Mouse (Mus musculus) lung, postnatal 0 days (tissue): Measurements from ENCODE around the gene Fkbp7. TPM values are rescaled to one million over a fixed set of nuclear protein-coding genes. Genes with fewer than 3 reads are reported as not detected.
A peak's percentile ranks its signal among the peaks of the same experiment; 100 is the strongest.

Source experiments
- ATAC-seq: fragments of 200-750 bp; cut with Nextera tagmentation; 2 replicates; pipeline ENCODE4 v1.8.0; 2017; ENCODE audit warnings: moderate library complexity
- DNase-seq: peaks from one replicate; pipeline ENCODE4 v3.0.0-alpha.2; 2016; ENCODE audit warnings: low spot score
- H3K27ac ChIP-seq: fragments of 300-500 bp; sonication (generic); 2 replicates; pipeline ENCODE4 v1.5.1; 2014; ENCODE audit warnings: antibody characterized with exemption, mild to moderate bottlenecking, low read length, mixed read lengths
- H3K27me3 ChIP-seq: fragments of 300-500 bp; sonication (generic); replicated peaks from 2 replicates; pipeline ENCODE4 v1.6.1; 2014; ENCODE audit warnings: low read length, mixed read lengths; ENCODE audit not compliant: insufficient read depth
- H3K36me3 ChIP-seq: fragments of 300-500 bp; sonication (generic); 2 replicates; pipeline ENCODE4 v1.6.1; 2014; ENCODE audit warnings: low read length, mixed read lengths; ENCODE audit not compliant: insufficient read depth
- H3K4me1 ChIP-seq: fragments of 300-500 bp; sonication (generic); 2 replicates; pipeline ENCODE4 v1.6.1; 2014; ENCODE audit warnings: antibody characterized with exemption, low read depth, low read length, mixed read lengths; ENCODE audit not compliant: insufficient read depth
- H3K4me2 ChIP-seq: fragments of 300-500 bp; sonication (generic); replicated peaks from 2 replicates; pipeline ENCODE4 v1.6.1; 2014; ENCODE audit warnings: low read depth, mild to moderate bottlenecking, low read length, moderate library complexity, mixed read lengths
- H3K4me3 ChIP-seq: fragments of 300-500 bp; sonication (generic); 2 replicates; pipeline ENCODE4 v1.5.1; 2014; ENCODE audit warnings: low read depth, low read length
- H3K9ac ChIP-seq: fragments of 300-500 bp; sonication (generic); replicated peaks from 2 replicates; pipeline ENCODE4 v1.6.1; 2014; ENCODE audit warnings: low read depth, mild to moderate bottlenecking
- H3K9me3 ChIP-seq: fragments of 300-500 bp; sonication (generic); 2 replicates; pipeline ENCODE4 v1.6.1; 2016; ENCODE audit warnings: low read length, mixed read lengths
- CTCF ChIP-seq: IDR thresholded peaks from 2 replicates; pipeline ENCODE4 v1.5.1; 2016; ENCODE audit warnings: antibody characterized with exemption, mild to moderate bottlenecking
- EP300 ChIP-seq: IDR thresholded peaks from 2 replicates; pipeline ENCODE4 v1.6.1; 2016; ENCODE audit warnings: antibody characterized with exemption, mild to moderate bottlenecking, control low read depth
- WGBS: fragments of 180-500 bp; shearing (Covaris S2); extraction: QIAGEN DNeasy Blood & Tissue Kit; methylation state at CpG from one replicate; pipeline ENCODE4 v1.1.7; 2014; 5-methylcytosine and 5-hydroxymethylcytosine counted together
- polyA plus RNA-seq: library from polyadenylated mRNA; unstranded; fragments of >200 nt; fragmentation: Nextera tagmentation; extraction: Ambion mirVana; gene quantifications from 2 replicates; pipeline ENCODE4 v1.2.1, GENCODE M21; 2015

Fkbp7 gene
- polyA plus RNA-seq, 1 experiment from 2014 or later: 71.9 TPM

DNA sequence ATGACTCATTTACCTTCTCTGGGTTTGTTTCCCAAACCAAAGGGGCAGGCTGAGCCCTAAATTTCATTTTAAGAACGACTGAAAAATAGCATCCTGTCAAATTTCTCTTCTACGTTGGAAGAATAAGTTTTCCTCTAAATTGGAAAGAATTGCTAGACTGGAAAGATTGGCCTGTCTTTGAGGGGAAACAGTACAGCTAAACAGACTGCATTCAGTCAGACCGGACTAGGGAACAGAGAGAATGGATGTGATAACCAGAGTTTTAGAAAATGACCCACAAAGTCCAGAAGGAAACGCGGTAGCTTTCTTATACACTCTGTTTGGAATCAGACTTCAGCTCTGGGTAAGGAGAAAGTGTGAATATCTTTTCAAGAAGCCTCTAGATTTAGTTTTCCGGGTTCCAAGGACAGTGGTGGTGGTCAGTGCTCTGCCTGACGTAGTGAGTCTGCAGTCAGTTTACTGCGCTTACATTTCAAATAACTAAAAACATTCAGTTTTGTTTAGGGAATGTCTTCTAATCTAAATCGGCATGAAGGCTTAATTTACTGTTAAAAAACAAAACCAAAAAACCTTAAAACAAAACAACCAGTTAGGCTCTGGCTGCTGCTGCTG is 676 bp downstream of the Fkbp7 start:
- Histone ChIP-seq H3K27ac (peak overlapping the region; percentile 91), H3K9me3 (no peaks in the 10 kb centered on the region), H3K4me2 (peak overlapping the region; percentile 74), H3K27me3 (no peaks in the 10 kb centered on the region), H3K9ac (peak overlapping the region; percentile 62), H3K4me3 (peak overlapping the region; percentile 55), H3K4me1 (peaks cover 13% of the 10 kb centered on the region), H3K36me3 (no peaks in the 10 kb centered on the region)
- no peak for ATAC-seq
- 4% methylated on average over 9 of the region's 9 CpGs for WGBS
- DNase-seq: peak; percentile 48
- no peak for TF ChIP-seq EP300
- TF ChIP-seq CTCF: no peak

DNA sequence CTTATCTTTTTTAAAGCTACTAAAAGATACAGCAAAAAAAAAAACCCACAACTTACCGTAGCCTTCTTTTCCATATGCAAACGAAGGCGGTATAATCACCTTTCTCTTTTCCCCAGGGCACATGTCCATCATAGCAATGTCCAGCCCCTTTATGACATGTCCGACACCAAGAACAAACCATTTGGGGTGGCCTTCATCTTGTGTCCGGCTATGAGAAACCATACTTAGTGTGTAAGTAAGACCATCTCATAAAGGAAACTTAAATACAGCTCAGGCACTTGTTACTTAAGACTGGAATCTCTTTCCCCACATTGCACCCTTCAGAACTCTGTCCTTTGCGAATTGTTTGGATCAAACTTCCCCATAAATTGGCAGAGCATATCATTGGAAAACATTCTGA is 1.3 kb downstream of the Fkbp7 start:
- no peak for ATAC-seq
- H3K9ac ChIP-seq: peak overlapping the region; percentile 62; the same call in 1 of the 2 replicates
- no peak for TF ChIP-seq CTCF
- TF ChIP-seq EP300: no peak
- no peak for DNase-seq
- no peaks in the 10 kb centered on the region for H3K36me3 ChIP-seq
- 69% methylated on average over 6 of the region's 6 CpGs for WGBS
- no peaks in the 10 kb centered on the region for H3K9me3 ChIP-seq
- H3K4me2 ChIP-seq: peak overlapping the region; percentile 74
- H3K4me1 ChIP-seq: peaks cover 12% of the 10 kb centered on the region
- no peak overlapping the region for H3K27ac ChIP-seq
- H3K27me3 ChIP-seq: no peaks in the 10 kb centered on the region
- H3K4me3 ChIP-seq: peak overlapping the region; percentile 55; the same call in 1 of the 2 replicates

DNA sequence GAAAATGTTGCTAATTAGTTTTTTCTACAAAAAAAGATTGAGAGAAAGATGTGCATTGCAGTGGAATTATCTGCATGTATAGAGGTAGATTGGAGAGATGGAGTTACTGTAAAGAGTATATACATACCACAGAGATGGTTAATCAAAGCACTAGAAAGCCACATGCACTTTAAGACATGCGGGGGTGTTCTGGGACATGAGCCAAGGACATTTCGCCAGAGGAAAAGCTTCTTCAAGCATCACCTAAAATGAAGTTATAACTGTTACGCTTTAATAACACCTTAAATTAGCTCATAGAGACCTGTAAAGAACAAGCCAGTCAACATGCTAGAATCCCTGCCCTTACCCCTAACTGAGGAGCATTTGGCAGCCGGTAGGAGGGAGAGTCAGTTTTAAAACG is 5.7 kb downstream of the Fkbp7 start:
- TF ChIP-seq EP300 (no peak), CTCF (no peak)
- 44% methylated on average over 5 of the region's 5 CpGs for WGBS
- Histone ChIP-seq H3K36me3 (peaks cover 10% of the 10 kb centered on the region; the same call in 1 of the 2 replicates), H3K9me3 (no peaks in the 10 kb centered on the region), H3K9ac (no peak overlapping the region), H3K4me1 (peaks cover 4% of the 10 kb centered on the region; the same call in 1 of the 2 replicates), H3K27me3 (no peaks in the 10 kb centered on the region), H3K4me3 (no peak overlapping the region), H3K4me2 (no peak overlapping the region), H3K27ac (no peak overlapping the region)
- ATAC-seq (no peak), DNase-seq (no peak)

DNA sequence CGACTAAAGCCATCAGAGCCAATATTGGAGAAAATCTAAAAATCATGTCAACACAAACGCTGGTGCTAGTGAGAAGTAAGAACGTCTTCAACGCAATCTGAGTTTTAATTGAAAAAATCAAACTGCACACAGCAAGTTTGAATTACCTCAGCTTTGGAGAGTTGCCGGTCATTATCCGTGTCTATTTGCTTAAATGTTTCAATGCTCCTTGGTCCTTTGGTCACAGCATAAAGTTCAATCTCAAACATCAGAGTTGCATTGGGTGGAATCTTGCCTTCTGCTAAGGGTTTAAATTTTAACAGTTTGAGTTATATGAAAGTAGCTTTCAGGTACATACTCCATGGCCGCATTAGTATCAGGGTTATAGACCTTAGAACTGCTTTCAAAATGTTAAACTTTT is 7.4 kb downstream of the Fkbp7 start:
- 97% methylated on average over 7 of the region's 7 CpGs for WGBS
- Histone ChIP-seq H3K27ac (no peak overlapping the region), H3K4me1 (no peaks in the 10 kb centered on the region), H3K27me3 (no peaks in the 10 kb centered on the region), H3K9ac (no peak overlapping the region), H3K4me2 (no peak overlapping the region), H3K4me3 (no peak overlapping the region), H3K9me3 (no peaks in the 10 kb centered on the region), H3K36me3 (peaks cover 10% of the 10 kb centered on the region; the same call in 1 of the 2 replicates)
- no peak for DNase-seq
- no peak for ATAC-seq
- TF ChIP-seq EP300 (no peak), CTCF (no peak)

DNA sequence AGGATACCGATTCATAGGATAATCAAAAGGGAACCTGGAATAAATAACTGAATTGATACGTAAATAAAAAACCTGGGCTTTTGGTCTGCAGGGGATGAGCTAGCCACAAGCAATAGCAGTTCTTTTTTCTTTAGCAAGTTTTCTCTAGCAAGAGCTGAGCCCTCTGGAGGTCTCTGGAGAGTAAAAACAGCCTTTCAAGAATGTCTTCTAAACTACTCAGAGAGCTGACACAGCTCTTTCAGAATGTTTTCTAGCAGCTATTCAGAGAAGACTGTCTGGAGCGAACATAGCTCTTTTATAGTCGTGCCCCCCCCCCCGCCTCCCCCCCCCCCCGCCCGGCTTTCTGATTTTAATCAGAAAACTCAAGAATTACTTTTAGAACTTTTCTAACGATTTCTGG is 13.5 kb downstream of the Fkbp7 start:
- Histone ChIP-seq H3K9me3 (no peaks in the 10 kb centered on the region), H3K27ac (no peak overlapping the region), H3K4me2 (no peak overlapping the region), H3K4me3 (no peak overlapping the region), H3K9ac (no peak overlapping the region), H3K27me3 (no peaks in the 10 kb centered on the region), H3K4me1 (no peaks in the 10 kb centered on the region), H3K36me3 (no peaks in the 10 kb centered on the region)
- ATAC-seq (no peak), DNase-seq (peak; percentile 33)
- TF ChIP-seq CTCF (no peak), EP300 (no peak)
- WGBS: 54% methylated on average over 6 of the region's 8 CpGs

DNA sequence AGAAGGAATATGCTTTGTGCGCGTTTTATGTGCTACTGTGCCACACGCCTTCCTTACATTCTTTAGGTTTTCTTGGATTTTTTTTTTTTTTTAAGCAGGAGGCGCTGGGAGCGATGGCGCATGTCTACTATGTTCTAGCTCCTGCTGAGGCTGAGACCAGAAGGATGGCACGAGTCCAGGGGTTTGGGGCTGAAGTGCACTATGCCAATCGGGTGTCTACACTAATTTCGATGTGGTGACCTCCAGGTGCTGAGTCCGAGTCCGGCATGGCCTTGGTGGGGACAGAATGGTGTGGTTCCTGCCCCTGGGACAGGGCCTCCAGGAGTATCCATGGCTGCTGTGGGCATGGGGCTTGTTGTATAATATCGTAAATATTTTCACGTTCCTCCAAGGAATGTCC is 14.4 kb downstream of the Fkbp7 start:
- Histone ChIP-seq H3K4me1 (no peaks in the 10 kb centered on the region), H3K27ac (no peak overlapping the region), H3K4me2 (no peak overlapping the region), H3K4me3 (no peak overlapping the region), H3K9ac (no peak overlapping the region), H3K36me3 (no peaks in the 10 kb centered on the region), H3K27me3 (no peaks in the 10 kb centered on the region), H3K9me3 (no peaks in the 10 kb centered on the region)
- ATAC-seq (no peak), DNase-seq (no peak)
- 65% methylated on average over 13 of the region's 13 CpGs for WGBS
- TF ChIP-seq EP300 (no peak), CTCF (no peak)

DNA sequence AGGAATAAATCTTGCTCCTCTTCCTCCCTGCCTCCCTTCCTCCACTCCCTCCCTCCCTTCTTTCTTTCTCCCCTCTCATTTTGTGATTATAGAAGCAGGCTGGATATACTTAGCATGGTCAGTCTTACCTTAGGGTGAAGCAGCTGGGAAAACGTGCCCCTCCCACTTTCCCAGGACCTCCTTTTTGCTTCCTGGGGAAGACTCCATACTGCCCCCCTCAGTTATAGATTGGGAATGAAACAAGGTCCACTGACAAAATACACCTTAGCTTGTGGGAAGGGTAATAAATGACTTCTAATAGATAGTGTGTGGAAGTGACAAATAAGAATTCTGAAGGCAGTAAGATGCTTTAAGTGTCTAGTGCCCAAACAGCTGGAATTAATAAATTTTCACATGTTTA is 16.9 kb downstream of the Fkbp7 start:
- WGBS: 15% methylated on average over 1 of the region's 1 CpGs
- Histone ChIP-seq H3K27ac (no peak overlapping the region), H3K27me3 (no peaks in the 10 kb centered on the region), H3K4me1 (no peaks in the 10 kb centered on the region), H3K4me3 (no peak overlapping the region), H3K9me3 (no peaks in the 10 kb centered on the region), H3K9ac (no peak overlapping the region), H3K4me2 (no peak overlapping the region), H3K36me3 (no peaks in the 10 kb centered on the region)
- DNase-seq (peak; percentile 53), ATAC-seq (no peak)
- TF ChIP-seq CTCF (peak; percentile 61), EP300 (no peak)
